Mouse (Mus musculus): ENCODE measurements around the gene Tcf12. TPM values are rescaled to one million over a fixed set of nuclear protein-coding genes. Genes with fewer than 3 reads are reported as not detected.

The Tcf12 gene
- total and polyA plus RNA-seq, 3 experiments: 41.4 to 42.3 (median 41.7) TPM

GRCm38 (mm10) chr9:71895931-71896724 is 215.5 kb downstream of the Tcf12 start (continued):
- no peak for TF ChIP-seq ZMIZ1 (IDR thresholded peaks at IDR 0.05; ENCODE audit: low read depth, low read length)
- no peak for TF ChIP-seq HCFC1 (IDR thresholded peaks at IDR 0.05; ENCODE audit: low read depth, low read length)
- peak; percentile 81 for TF ChIP-seq JUND (conservative IDR thresholded peaks at IDR 0.05; ENCODE audit: low read depth, low read length)
- peak; percentile 77 for TF ChIP-seq MYC (IDR thresholded peaks at IDR 0.05; ENCODE audit: low read depth, low read length)
- TF ChIP-seq USF2 (conservative IDR thresholded peaks at IDR 0.05; ENCODE audit: low read depth, low read length): no peak
- no peak for TF ChIP-seq RCOR1 (conservative IDR thresholded peaks at IDR 0.05; ENCODE audit: low read depth, low read length)
- no peak for TF ChIP-seq ZKSCAN1 (IDR thresholded peaks at IDR 0.05; ENCODE audit: borderline replicate concordance, low read depth, low read length)
- no peak for TF ChIP-seq ZNF384 (IDR thresholded peaks at IDR 0.05; ENCODE audit: low read depth, low read length)
- TF ChIP-seq PAX5 (IDR thresholded peaks at IDR 0.05; ENCODE audit: low read length): no peak
- TF ChIP-seq UBTF (IDR thresholded peaks at IDR 0.05; ENCODE audit: low read depth, low read length): no peak
- no peak for TF ChIP-seq KAT2A (IDR thresholded peaks at IDR 0.05; ENCODE audit: insufficient replicate concordance, low read length)
- TF ChIP-seq MEF2A (IDR thresholded peaks at IDR 0.05; ENCODE audit: borderline replicate concordance, low read depth, low read length): 0 out of 2 replicates have a peak, but pooled peaks have one; percentile 23
- TF ChIP-seq CHD1 (IDR thresholded peaks at IDR 0.05; ENCODE audit: low read depth, low read length): peak; percentile 98
- TF ChIP-seq USF1 (IDR thresholded peaks at IDR 0.05; ENCODE audit: low read depth, low read length): no peak
- peak; percentile 86 for TF ChIP-seq MXI1 (IDR thresholded peaks at IDR 0.05; ENCODE audit: low read depth, low read length)
- peak; percentile 90 for TF ChIP-seq TBP (conservative IDR thresholded peaks at IDR 0.05; ENCODE audit: low read depth, low read length)
- no peak; the same call in 1 of the 2 replicates for TF ChIP-seq NELFE (IDR thresholded peaks at IDR 0.05; ENCODE audit: low read depth, low read length)
- TF ChIP-seq JUN (IDR thresholded peaks at IDR 0.05; ENCODE audit: insufficient read depth, low read depth, low read length): peak; percentile 68

- dilution Hi-C loops (cut with MboI; ENCODE audit: extremely low pct_ligation_motif_present, extremely low pct_unique_long_range_greater_than_20kb, low sequenced_read_pairs) (no loop called here), in situ Hi-C loops (cut with MboI; ENCODE audit: low pct_ligation_motif_present, low pct_unique_long_range_greater_than_20kb, low sequenced_read_pairs) (no loop called here)
- Histone ChIP-seq H3K27me3 (replicated peaks) (no peaks in the 10 kb centered on the region), H3K9me3 (replicated peaks; ENCODE audit: low read length) (no peaks in the 10 kb centered on the region), H3K36me3 (replicated peaks in 1 of 2; ENCODE audit: control insufficient read depth in 1 of 2, insufficient read depth in 1 of 2, low read length in 1 of 2) (peaks cover 0 to 2% of the 10 kb centered on the region in 2 experiments), H3K9ac (ENCODE audit: insufficient read depth, low read depth) (peak overlapping the region; percentile 61), H3K79me2 (replicated peaks; ENCODE audit: control insufficient read depth, extremely low read depth, insufficient read depth, poor library complexity, severe bottlenecking) (peaks cover 9% of the 10 kb centered on the region), H3K4me2 (ENCODE audit: insufficient read depth, low read depth, poor library complexity, severe bottlenecking) (peak overlapping the region; percentile 82), H3K4me1 (ENCODE audit: control insufficient read depth in 1 of 2, insufficient read depth in 2 of 2) (peaks cover 3 to 33% of the 10 kb centered on the region in 2 experiments; a peak in 3 of 4 replicates), H3K4me3 (replicated peaks in 1 of 3; ENCODE audit: low read depth in 2 of 3, low read length in 2 of 3, poor library complexity in 1 of 3) (peak overlapping the region; percentile 44 to 52 (median 45)), H3K27ac (ENCODE audit: insufficient read depth, low read depth) (no peak overlapping the region)
- DNase-seq (ENCODE audit: extremely low read depth): no peak
- no peak for TF ChIP-seq KAT2A (IDR thresholded peaks at IDR 0.05; ENCODE audit: insufficient replicate concordance, low read length)
- TF ChIP-seq MAX (IDR thresholded peaks at IDR 0.05; ENCODE audit: low read length): no peak
- no peak for TF ChIP-seq E2F4 (IDR thresholded peaks at IDR 0.05; ENCODE audit: insufficient replicate concordance, low read depth, low read length)
- no peak for TF ChIP-seq EP300 (IDR thresholded peaks at IDR 0.05; ENCODE audit: low read length)
Measured at GRCm38 (mm10) chr9:71895291-71895690, 216.4 kb downstream of the Tcf12 start.

All from CH12.LX (cell line).